Mouse (Mus musculus): Measurements from ENCODE around the gene Hist1h2ab. TPM values are rescaled to one million over a fixed set of nuclear protein-coding genes. Genes with fewer than 3 reads are reported as not detected.
"Not testable (repeated sequence)": the region's sequence is repeated elsewhere in the genome, so short reads cannot be mapped to it uniquely, and the experiment has no call there.

The Hist1h2ab gene
- polyA plus RNA-seq, 1 experiment from 2014 or later: 1.1 TPM

DNA sequence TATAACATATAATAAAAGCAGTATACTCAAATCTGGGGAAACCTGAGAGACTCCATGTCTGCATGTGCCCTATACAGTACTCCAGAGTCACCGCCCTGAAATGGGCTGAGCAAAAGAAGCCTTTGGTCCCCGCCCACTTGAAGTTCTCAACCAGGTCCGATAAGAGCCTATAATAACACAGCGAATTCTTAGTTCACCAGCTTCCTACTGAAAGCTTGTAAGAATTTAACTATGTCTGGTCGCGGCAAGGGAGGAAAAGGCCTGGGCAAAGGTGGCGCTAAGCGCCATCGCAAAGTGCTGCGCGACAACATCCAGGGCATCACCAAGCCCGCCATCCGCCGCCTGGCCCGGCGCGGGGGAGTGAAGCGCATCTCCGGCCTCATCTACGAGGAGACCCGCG is 5.9 kb downstream of the Hist1h2ab start, which contains the start of gene Hist1h4b:
Hist1h4b (plus strand) TSS at position 224 of the 400 bp plus-strand sequence.
- H3K4me3 ChIP-seq (ENCODE audit: low read depth, low read length): peak within 1 kb of the TSS; percentile 43
- WGBS: 0% methylated on average over 17 of the region's 22 CpGs

DNA sequence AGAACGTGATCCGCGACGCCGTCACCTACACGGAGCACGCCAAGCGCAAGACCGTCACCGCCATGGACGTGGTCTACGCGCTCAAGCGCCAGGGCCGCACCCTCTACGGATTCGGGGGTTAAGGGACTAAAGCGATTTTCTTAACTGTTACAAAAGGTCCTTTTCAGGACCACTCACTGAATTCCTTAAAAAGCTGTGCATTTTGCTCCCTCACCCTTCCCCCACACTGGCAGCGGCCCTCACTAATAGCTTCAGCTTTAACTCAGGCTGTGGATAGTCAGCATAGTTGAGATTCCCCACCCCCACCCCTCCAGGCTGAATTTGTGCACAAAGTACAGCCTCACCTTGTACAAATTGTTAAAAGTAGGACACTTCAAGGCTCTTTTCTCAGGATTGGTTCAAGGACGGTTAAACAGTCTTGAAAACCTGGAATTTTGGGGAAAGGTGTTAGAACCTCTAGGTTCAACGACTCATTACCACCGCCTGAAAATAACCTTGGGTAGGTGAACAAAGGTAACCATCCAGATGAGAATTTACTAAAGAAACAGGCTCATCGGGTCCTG is 6.4 kb downstream of the Hist1h2ab start:
- no peak; the same call in 1 of the 2 replicates for ATAC-seq
- peak overlapping the region; percentile 23 for H3K9ac ChIP-seq (ENCODE audit: low read depth, low read length)

More for the DNA sequence above, 5.9 kb downstream of the Hist1h2ab start, which contains the start of gene Hist1h4b:
- peaks cover 18% of the 10 kb centered on the region for H3K4me1 ChIP-seq (ENCODE audit: control insufficient read depth, insufficient read depth, low read length)
- H3K27me3 ChIP-seq (ENCODE audit: control insufficient read depth, insufficient read depth, low read depth, low read length): no peaks in the 10 kb centered on the region
- peak within 1 kb of the TSS; percentile 23 for H3K9ac ChIP-seq (ENCODE audit: low read depth, low read length)
- H3K27ac ChIP-seq (ENCODE audit: low read length): peak within 1 kb of the TSS; percentile 77
- H3K36me3 ChIP-seq (ENCODE audit: control insufficient read depth, insufficient read depth, low read length): no peaks in the 10 kb centered on the region
- peak; percentile 77 for ATAC-seq
- no peaks in the 10 kb centered on the region for H3K9me3 ChIP-seq (replicated peaks; ENCODE audit: control insufficient read depth, low read length, poor library complexity, severe bottlenecking)
- peak within 1 kb of the TSS; percentile 71 for H3K4me2 ChIP-seq (ENCODE audit: low read length)

DNA sequence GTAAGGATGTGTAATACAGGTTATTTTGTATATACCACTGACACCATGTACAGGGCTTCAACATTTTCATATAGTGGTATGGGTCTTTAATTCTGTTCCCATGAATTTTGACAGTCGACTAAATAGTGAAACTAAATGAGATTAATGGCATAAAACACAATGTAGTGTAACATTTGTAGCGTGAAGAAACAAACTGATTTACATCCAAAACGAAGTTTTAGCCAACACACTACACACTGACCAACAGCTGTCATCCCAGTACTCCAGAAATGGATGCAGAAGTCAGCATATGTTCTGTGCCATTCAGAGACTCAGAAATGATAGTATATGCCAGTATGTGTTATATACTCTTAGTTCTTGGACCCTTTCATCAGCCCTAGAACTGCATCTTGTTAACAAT is 7.0 kb downstream of the Hist1h2ab start:
- no peak overlapping the region for H3K4me2 ChIP-seq (ENCODE audit: low read length)
- H3K36me3 ChIP-seq (ENCODE audit: control insufficient read depth, insufficient read depth, low read length): no peaks in the 10 kb centered on the region
- H3K4me3 ChIP-seq (ENCODE audit: low read depth, low read length): no peak overlapping the region
- no peaks in the 10 kb centered on the region for H3K9me3 ChIP-seq (replicated peaks; ENCODE audit: control insufficient read depth, low read length, poor library complexity, severe bottlenecking)
- H3K27me3 ChIP-seq (ENCODE audit: control insufficient read depth, insufficient read depth, low read depth, low read length): no peaks in the 10 kb centered on the region
- no peak overlapping the region for H3K27ac ChIP-seq (ENCODE audit: low read length)
- H3K4me1 ChIP-seq (ENCODE audit: control insufficient read depth, insufficient read depth, low read length): peaks cover 17% of the 10 kb centered on the region
- 48% methylated on average over 3 of the region's 3 CpGs for WGBS
- H3K9ac ChIP-seq (ENCODE audit: low read depth, low read length): no peak overlapping the region
- ATAC-seq: no peak

More for the DNA sequence above, 6.4 kb downstream of the Hist1h2ab start:
- under 1% methylated on average over 14 of the region's 23 CpGs for WGBS
- peak overlapping the region; percentile 71 for H3K4me2 ChIP-seq (ENCODE audit: low read length)
- H3K4me3 ChIP-seq (ENCODE audit: low read depth, low read length): peak overlapping the region; percentile 43
- H3K36me3 ChIP-seq (ENCODE audit: control insufficient read depth, insufficient read depth, low read length): no peaks in the 10 kb centered on the region
- H3K27me3 ChIP-seq (ENCODE audit: control insufficient read depth, insufficient read depth, low read depth, low read length): no peaks in the 10 kb centered on the region
- peak overlapping the region; percentile 77 for H3K27ac ChIP-seq (ENCODE audit: low read length)
- peaks cover 17% of the 10 kb centered on the region for H3K4me1 ChIP-seq (ENCODE audit: control insufficient read depth, insufficient read depth, low read length)
- H3K9me3 ChIP-seq (replicated peaks; ENCODE audit: control insufficient read depth, low read length, poor library complexity, severe bottlenecking): no peaks in the 10 kb centered on the region

DNA sequence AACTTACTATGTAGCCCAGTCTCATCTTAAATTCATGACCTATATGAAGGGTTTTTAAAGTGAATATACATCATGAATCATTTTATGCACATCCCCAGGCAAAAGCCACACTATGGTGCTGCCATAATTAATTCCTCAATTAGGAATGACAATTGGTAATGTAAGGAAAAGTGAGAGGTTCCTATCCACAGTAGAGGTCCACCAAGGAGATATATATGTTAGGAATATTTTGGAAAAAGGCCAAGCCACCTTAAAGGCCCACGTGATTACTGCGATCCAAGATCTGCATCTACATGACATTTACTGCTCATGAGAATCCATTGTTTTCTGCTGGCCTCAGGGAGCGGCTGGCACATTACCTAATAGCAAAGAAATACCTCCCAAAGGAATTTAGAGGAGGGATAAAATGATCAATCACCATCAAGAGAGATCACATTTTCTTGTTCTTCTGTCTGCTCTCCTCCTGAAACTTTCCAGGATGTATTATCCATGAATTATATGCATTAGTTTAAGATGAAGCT is 8.4 kb downstream of the Hist1h2ab start:
- 81% methylated on average over 3 of the region's 3 CpGs for WGBS
- no peaks in the 10 kb centered on the region for H3K27me3 ChIP-seq (ENCODE audit: control insufficient read depth, insufficient read depth, low read depth, low read length)
- H3K9me3 ChIP-seq (replicated peaks; ENCODE audit: control insufficient read depth, low read length, poor library complexity, severe bottlenecking): no peaks in the 10 kb centered on the region
- no peak overlapping the region for H3K9ac ChIP-seq (ENCODE audit: low read depth, low read length)
- peaks cover 26% of the 10 kb centered on the region for H3K4me1 ChIP-seq (ENCODE audit: control insufficient read depth, insufficient read depth, low read length)
- H3K4me2 ChIP-seq (ENCODE audit: low read length): no peak overlapping the region
- H3K36me3 ChIP-seq (ENCODE audit: control insufficient read depth, insufficient read depth, low read length): no peaks in the 10 kb centered on the region
- H3K27ac ChIP-seq (ENCODE audit: low read length): no peak overlapping the region
- no peak for ATAC-seq
- no peak overlapping the region for H3K4me3 ChIP-seq (ENCODE audit: low read depth, low read length)

DNA sequence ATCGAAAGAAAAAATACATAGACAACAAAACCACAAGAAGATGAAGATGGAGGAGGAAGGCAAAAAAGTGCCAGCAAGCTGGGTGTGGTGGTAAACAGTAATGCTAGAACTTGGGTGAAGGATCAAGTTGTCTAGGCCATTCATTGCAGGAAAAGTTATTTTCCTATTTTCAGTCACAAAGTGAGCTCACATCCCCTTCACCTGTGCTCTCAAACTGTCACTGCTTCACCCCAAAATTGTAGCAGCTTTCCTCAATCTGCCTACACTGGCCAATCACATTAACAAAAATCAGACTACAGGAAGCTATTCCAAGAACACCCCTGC is 9.0 kb downstream of the Hist1h2ab start:
- Histone ChIP-seq H3K9ac (ENCODE audit: low read depth, low read length) (no peak overlapping the region), H3K27me3 (ENCODE audit: control insufficient read depth, insufficient read depth, low read depth, low read length) (no peaks in the 10 kb centered on the region), H3K4me1 (ENCODE audit: control insufficient read depth, insufficient read depth, low read length) (peaks cover 30% of the 10 kb centered on the region), H3K9me3 (replicated peaks; ENCODE audit: control insufficient read depth, low read length, poor library complexity, severe bottlenecking) (no peaks in the 10 kb centered on the region), H3K27ac (ENCODE audit: low read length) (peak overlapping the region; percentile 82; the same call in 1 of the 2 replicates), H3K4me3 (ENCODE audit: low read depth, low read length) (peak overlapping the region; percentile 44; the same call in 1 of the 2 replicates), H3K36me3 (ENCODE audit: control insufficient read depth, insufficient read depth, low read length) (no peaks in the 10 kb centered on the region), H3K4me2 (ENCODE audit: low read length) (peak overlapping the region; percentile 82)
- WGBS: 71% methylated on average over 1 of the region's 1 CpGs
- ATAC-seq: no peak

DNA sequence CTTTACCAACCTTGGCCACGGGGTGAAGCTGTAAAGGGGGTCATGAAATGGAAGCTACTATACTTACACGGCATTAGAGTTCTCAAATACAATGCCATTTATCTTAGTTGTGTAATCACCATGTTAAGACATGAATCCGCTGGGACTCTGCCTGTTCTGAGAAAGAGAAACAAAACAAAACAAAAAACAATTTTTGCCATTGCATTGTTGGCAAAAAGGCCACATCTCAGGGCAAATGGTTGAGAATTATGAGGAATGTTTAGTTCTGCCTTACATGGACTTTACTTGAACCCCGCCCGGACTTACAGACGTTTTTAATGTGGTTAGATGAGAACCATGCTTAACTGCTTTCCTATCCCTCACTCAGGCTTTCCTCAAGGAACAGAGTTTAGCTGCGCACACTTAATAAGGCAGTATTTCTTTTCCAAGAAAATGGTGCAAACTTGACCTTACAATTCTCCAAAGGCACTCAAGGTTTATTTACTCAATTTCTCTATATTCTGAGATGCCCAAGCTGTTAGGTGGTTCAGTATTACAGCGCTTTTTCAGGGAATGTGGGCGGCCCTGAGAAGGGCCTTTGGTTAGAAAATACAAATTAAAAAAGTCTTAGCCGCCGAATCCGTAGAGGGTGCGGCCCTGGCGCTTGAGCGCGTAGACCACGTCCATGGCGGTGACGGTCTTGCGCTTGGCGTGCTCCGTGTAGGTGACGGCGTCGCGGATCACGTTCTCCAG is 9.5 kb downstream of the Hist1h2ab start:
- peak overlapping the region; percentile 82 for H3K4me2 ChIP-seq (ENCODE audit: low read length)
- H3K27ac ChIP-seq (ENCODE audit: low read length): peak overlapping the region; percentile 82
- peak overlapping the region; percentile 57 for H3K9ac ChIP-seq (ENCODE audit: low read depth, low read length)
- H3K9me3 ChIP-seq (replicated peaks; ENCODE audit: control insufficient read depth, low read length, poor library complexity, severe bottlenecking): no peaks in the 10 kb centered on the region
- H3K36me3 ChIP-seq (ENCODE audit: control insufficient read depth, insufficient read depth, low read length): no peaks in the 10 kb centered on the region
- peak overlapping the region; percentile 44 for H3K4me3 ChIP-seq (ENCODE audit: low read depth, low read length)
- WGBS: 2% methylated on average over 18 of the region's 27 CpGs
- H3K4me1 ChIP-seq (ENCODE audit: control insufficient read depth, insufficient read depth, low read length): peaks cover 30% of the 10 kb centered on the region
- peak; percentile 40 for ATAC-seq
- H3K27me3 ChIP-seq (ENCODE audit: control insufficient read depth, insufficient read depth, low read depth, low read length): no peaks in the 10 kb centered on the region

DNA sequence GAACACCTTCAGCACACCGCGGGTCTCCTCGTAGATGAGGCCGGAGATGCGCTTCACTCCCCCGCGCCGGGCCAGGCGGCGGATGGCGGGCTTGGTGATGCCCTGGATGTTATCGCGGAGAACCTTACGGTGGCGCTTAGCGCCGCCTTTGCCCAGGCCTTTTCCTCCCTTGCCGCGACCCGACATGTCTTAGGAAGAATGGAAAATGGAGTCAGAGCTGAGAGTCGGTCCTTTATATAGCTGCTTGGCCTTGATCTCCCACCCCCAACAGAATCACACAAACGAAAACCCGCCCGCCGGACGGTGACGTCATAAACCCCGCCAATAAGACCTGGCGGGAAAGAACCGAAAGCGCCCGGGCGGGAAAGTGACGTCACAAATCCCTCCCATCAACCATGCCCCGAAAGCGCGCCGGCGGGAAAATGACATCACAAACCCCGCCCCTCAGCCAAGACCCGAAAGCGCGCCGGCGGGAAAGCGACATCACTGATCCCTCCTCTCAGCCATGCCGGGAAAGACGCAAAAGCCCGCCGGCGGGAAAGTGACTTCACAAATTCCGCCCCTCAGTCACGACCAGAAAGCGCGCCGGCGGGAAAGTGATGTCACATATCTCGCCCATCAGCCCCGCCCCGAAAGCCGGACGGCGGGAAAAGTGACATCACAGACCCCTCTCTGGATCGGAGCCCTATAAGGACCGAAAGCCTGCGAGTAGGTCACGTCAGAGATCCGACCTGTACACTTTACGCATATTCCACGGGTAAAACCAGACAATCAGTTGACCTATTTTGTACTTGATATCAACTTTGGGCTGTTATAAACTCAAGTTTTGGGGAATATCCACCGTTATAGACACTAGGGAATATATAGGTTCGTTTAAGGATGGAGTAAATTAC is 10.3 kb downstream of the Hist1h2ab start, which contains the start of gene Hist1h4a:
Hist1h4a (minus strand) TSS at position 259 of the 893 bp plus-strand sequence.
- Histone ChIP-seq H3K4me2 (ENCODE audit: low read length) (peak within 1 kb of the TSS; percentile 82), H3K9ac (ENCODE audit: low read depth, low read length) (peak within 1 kb of the TSS; percentile 57), H3K36me3 (ENCODE audit: control insufficient read depth, insufficient read depth, low read length) (no peaks in the 10 kb centered on the region), H3K9me3 (replicated peaks; ENCODE audit: control insufficient read depth, low read length, poor library complexity, severe bottlenecking) (no peaks in the 10 kb centered on the region), H3K27ac (ENCODE audit: low read length) (peak within 1 kb of the TSS; percentile 82), H3K27me3 (ENCODE audit: control insufficient read depth, insufficient read depth, low read depth, low read length) (no peaks in the 10 kb centered on the region), H3K4me1 (ENCODE audit: control insufficient read depth, insufficient read depth, low read length) (peaks cover 30% of the 10 kb centered on the region), H3K4me3 (ENCODE audit: low read depth, low read length) (peak within 1 kb of the TSS; percentile 44)
- under 1% methylated on average over 61 of the region's 72 CpGs for WGBS
- ATAC-seq: peak; percentile 83

DNA sequence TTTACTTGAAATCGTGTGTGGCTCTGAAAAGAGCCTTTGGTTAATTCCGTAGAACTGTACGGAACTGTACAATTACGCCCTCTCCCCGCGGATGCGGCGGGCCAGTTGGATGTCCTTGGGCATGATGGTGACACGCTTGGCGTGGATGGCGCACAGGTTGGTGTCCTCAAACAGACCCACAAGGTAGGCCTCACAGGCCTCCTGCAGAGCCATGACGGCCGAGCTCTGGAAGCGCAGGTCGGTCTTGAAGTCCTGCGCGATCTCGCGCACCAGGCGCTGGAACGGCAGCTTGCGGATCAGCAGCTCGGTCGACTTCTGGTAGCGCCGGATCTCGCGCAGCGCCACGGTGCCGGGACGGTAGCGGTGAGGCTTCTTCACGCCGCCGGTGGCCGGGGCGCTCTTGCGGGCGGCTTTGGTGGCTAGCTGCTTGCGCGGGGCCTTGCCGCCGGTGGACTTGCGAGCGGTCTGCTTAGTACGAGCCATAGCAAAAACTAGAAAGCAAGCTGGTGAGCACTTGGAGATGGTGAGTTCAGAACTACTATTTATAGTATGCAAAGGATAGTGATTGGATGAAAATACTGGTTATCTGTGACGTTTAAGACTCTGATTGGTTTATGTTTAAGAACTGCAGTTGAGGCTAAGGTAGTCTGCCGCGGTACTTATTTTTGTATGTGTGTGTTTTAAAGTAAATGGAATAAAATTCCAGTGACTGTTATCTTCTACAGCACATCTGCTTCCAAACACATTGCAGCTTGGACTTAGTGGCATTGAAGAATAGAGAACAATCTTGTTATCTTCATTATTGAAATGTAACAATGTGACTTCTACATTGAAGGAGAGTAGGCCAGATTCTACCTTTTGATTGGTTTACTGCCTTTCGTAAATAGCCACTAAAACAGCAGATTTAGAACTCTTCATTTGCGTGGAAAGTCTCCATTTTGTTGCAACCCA is 11.2 kb downstream of the Hist1h2ab start, which contains the start of gene Hist1h3a:
Hist1h3a (minus strand) TSS at position 516 of the 951 bp plus-strand sequence.
- not testable (repeated sequence) for H3K9me3 ChIP-seq (replicated peaks; ENCODE audit: control insufficient read depth, low read length, poor library complexity, severe bottlenecking); H3K36me3 ChIP-seq (ENCODE audit: control insufficient read depth, insufficient read depth, low read length); H3K27me3 ChIP-seq (ENCODE audit: control insufficient read depth, insufficient read depth, low read depth, low read length)
- peak within 1 kb of the TSS; percentile 82 for H3K27ac ChIP-seq (ENCODE audit: low read length)
- H3K4me3 ChIP-seq (ENCODE audit: low read depth, low read length): peak within 1 kb of the TSS; percentile 49
- peak within 1 kb of the TSS; percentile 38; the same call in 1 of the 2 replicates for H3K9ac ChIP-seq (ENCODE audit: low read depth, low read length)
- ATAC-seq: peak; percentile 67
- peaks cover 30% of the 10 kb centered on the region for H3K4me1 ChIP-seq (ENCODE audit: control insufficient read depth, insufficient read depth, low read length)
- peak within 1 kb of the TSS; percentile 82 for H3K4me2 ChIP-seq (ENCODE audit: low read length)
- under 1% methylated on average over 27 of the region's 52 CpGs for WGBS

Data from midbrain, embryonic 16.5 days (tissue).